Mouse (Mus musculus) neural tube, embryonic 12.5 days (tissue): Measurements from ENCODE around the gene Kif1b. TPM values are rescaled to one million over a fixed set of nuclear protein-coding genes. Genes with fewer than 3 reads are reported as not detected.

Experiments used
- ATAC-seq: fragments of 200-750 bp; cut with Nextera tagmentation; 2 replicates; pipeline ENCODE4 v1.8.0; 2017; ENCODE audit warnings: low read depth, mild to moderate bottlenecking, moderate TSS enrichment, moderate library complexity; ENCODE audit not compliant: low FRiP score
- H3K27ac ChIP-seq: fragments of 300-500 bp; sonication (generic); 2 replicates; pipeline ENCODE4 v1.5.1; 2016
- H3K27me3 ChIP-seq: fragments of 300-500 bp; sonication (generic); replicated peaks from 2 replicates; pipeline ENCODE4 v1.6.1; 2016; ENCODE audit warnings: mild to moderate bottlenecking
- H3K36me3 ChIP-seq: fragments of 300-500 bp; sonication (generic); 2 replicates; pipeline ENCODE4 v1.6.1; 2016; ENCODE audit warnings: mild to moderate bottlenecking
- H3K4me1 ChIP-seq: fragments of 300-500 bp; sonication (generic); 2 replicates; pipeline ENCODE4 v1.6.1; 2016
- H3K4me2 ChIP-seq: fragments of 300-500 bp; sonication (generic); replicated peaks from 2 replicates; pipeline ENCODE4 v1.6.1; 2016; ENCODE audit warnings: mild to moderate bottlenecking
- H3K4me3 ChIP-seq: fragments of 300-500 bp; sonication (generic); 2 replicates; pipeline ENCODE4 v1.5.1; 2016
- H3K9ac ChIP-seq: fragments of 300-500 bp; sonication (generic); 2 replicates; pipeline ENCODE4 v1.6.1; 2016; ENCODE audit warnings: mild to moderate bottlenecking
- H3K9me3 ChIP-seq: fragments of 300-500 bp; sonication (generic); 2 replicates; pipeline ENCODE4 v1.6.1; 2016; ENCODE audit warnings: mild to moderate bottlenecking
- WGBS: fragments of 180-500 bp; shearing (Covaris S2); methylation state at CpG from one replicate; pipeline ENCODE4 v1.1.7; 2016; 5-methylcytosine and 5-hydroxymethylcytosine counted together
- polyA plus RNA-seq: library from polyadenylated mRNA; unstranded; fragments of >200 nt; fragmentation: Nextera tagmentation; extraction: Ambion mirVana; gene quantifications from 2 replicates; pipeline ENCODE4 v1.2.1, GENCODE M21; 2016

Gene Kif1b
- polyA plus RNA-seq, 1 experiment from 2014 or later: 111 TPM

DNA sequence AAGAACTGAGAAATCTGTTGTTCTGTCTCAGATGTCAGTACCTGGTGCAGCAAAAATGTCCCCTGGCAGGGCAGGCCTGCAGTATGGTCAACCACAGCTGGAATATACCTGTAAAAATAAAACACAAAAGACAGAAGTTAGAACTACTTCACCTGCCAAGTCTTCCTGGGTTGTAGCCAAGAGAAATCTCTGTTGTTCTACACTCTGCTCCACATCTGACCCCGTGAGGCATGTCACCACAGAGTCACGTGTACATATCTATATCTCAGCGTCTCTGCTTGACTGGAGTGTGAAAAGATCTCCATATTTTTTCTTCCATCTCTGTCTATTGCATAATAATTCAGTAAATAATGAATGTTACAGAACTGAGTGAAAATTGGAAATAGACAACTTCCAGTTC is 105.0 kb downstream of the Kif1b start:
- no peak for ATAC-seq

DNA sequence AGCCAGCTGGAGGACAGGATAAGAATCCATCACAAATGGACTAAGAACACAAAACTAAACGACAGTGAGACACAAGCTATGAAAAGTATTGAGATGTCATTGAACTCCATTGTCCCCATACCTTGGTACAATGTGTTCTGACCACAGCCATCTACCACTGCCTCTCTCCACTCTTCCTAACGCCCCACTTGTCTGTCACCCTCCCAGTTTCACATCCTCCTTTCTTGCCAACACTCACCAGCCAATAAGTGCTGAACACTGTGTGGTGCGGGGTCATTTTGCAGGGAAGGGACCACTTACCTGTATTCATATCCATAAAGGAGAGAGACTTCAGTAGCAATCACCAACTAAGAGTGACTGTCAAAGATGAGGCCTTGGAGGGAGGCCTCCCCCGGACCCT is 106.4 kb downstream of the Kif1b start:
- peaks cover 89% of the 10 kb centered on the region for H3K36me3 ChIP-seq
- 92% methylated on average over 4 of the region's 4 CpGs for WGBS
- no peak for ATAC-seq

More for the DNA sequence above, 105.0 kb downstream of the Kif1b start:
- Histone ChIP-seq H3K9me3 (no peaks in the 10 kb centered on the region), H3K27me3 (no peaks in the 10 kb centered on the region), H3K4me3 (no peak overlapping the region), H3K36me3 (peaks cover 89% of the 10 kb centered on the region), H3K9ac (no peak overlapping the region), H3K4me2 (no peak overlapping the region), H3K27ac (no peak overlapping the region), H3K4me1 (no peaks in the 10 kb centered on the region)
- 94% methylated on average over 3 of the region's 3 CpGs for WGBS

DNA sequence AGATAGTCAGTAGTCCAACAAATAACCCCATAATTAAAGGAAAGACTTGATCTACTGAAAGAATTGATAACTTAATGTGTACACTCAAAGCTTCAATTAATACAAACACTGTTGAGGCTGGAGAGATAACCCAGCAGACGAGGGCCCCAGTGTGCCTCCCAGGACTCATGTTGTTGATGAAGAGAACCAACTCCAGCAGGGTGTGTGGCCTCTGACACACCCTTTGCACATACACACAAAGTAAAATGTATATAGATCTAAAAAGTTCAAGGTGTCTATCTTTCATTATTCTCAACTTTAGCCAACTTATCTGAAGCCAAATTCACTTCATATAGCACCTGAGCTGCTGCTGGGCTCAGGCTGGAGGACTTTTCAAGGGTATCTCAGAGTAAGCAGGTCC is 110.3 kb downstream of the Kif1b start:
- no peak for ATAC-seq
- WGBS: 83% methylated on average over 1 of the region's 1 CpGs
- Histone ChIP-seq H3K27me3 (no peaks in the 10 kb centered on the region), H3K9me3 (no peaks in the 10 kb centered on the region), H3K36me3 (peaks cover 85% of the 10 kb centered on the region), H3K9ac (no peak overlapping the region), H3K27ac (no peak overlapping the region), H3K4me3 (no peak overlapping the region), H3K4me1 (no peaks in the 10 kb centered on the region), H3K4me2 (no peak overlapping the region)

More for the DNA sequence above, 106.4 kb downstream of the Kif1b start:
- Histone ChIP-seq H3K4me2 (no peak overlapping the region), H3K27me3 (no peaks in the 10 kb centered on the region), H3K4me1 (no peaks in the 10 kb centered on the region), H3K9me3 (no peaks in the 10 kb centered on the region), H3K4me3 (no peak overlapping the region), H3K27ac (no peak overlapping the region), H3K9ac (no peak overlapping the region)

DNA sequence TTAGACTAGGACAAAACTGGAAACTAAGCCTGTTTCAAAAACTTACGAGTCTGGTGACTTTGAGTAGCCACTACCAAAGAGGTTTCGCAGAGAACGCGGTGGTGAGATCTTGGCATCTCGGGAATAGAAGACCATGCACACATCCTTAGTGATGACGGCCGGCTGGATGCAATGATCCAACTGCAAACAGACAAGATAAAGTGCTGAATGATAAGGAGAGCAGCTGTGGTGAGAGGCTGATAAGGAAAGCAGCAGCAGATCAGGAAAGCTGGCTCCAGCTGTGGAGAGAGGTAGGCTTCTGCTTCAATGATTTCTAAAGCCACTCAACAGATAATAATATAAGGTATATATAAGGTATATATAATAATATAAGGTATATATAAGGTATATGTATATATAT is 116.4 kb downstream of the Kif1b start:
- WGBS: 98% methylated on average over 7 of the region's 7 CpGs
- no peak for ATAC-seq

DNA sequence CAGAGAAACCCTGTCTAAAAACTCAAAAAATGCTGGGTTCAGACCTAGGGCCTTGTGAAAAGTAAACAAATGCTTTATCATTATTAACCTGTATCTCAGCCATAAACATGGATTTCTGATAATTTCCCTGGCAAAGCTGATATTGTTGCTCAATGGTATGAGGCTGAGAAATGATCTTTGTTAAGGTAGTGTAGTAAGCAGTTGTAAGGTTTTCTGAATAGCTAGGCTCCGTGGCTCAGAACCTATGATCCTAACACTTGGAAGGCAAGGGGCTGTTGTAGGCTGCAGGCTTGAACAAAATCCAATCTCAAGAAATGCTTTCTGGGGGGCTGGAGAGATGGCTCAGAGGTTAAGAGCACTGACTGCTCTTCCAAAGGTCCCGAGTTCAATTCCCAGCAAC is 118.9 kb downstream of the Kif1b start:
- Histone ChIP-seq H3K4me3 (no peak overlapping the region), H3K27me3 (no peaks in the 10 kb centered on the region), H3K4me1 (no peaks in the 10 kb centered on the region), H3K4me2 (no peak overlapping the region), H3K27ac (no peak overlapping the region), H3K9me3 (no peaks in the 10 kb centered on the region), H3K36me3 (peaks cover 90% of the 10 kb centered on the region), H3K9ac (no peak overlapping the region)
- ATAC-seq: no peak
- 92% methylated on average over 2 of the region's 2 CpGs for WGBS

More for the DNA sequence above, 116.4 kb downstream of the Kif1b start:
- H3K4me1 ChIP-seq: no peaks in the 10 kb centered on the region
- H3K27ac ChIP-seq: no peak overlapping the region
- no peak overlapping the region for H3K4me3 ChIP-seq
- H3K4me2 ChIP-seq: no peak overlapping the region
- no peaks in the 10 kb centered on the region for H3K27me3 ChIP-seq
- peaks cover 86% of the 10 kb centered on the region for H3K36me3 ChIP-seq
- H3K9ac ChIP-seq: no peak overlapping the region
- H3K9me3 ChIP-seq: no peaks in the 10 kb centered on the region

DNA sequence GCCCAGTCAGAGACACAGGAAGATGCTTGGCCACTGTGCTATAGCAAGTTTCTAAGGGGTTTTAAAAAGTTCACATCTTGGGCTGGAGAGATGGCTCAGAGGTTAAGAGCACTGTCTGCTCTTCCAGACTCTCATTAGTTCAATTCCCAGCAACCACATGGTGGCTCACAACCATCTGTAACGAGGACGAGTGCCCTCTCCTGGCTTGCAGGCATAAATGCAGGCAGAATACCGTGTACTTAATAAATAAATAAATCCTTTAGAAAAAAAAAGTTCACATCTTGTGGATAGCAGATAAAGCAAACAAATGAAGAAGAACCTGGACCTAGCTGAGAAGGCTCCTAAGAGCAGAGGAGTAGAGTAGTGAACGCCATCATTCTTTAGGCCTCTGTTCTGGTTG is 124.7 kb downstream of the Kif1b start:
- Histone ChIP-seq H3K36me3 (peaks cover 94% of the 10 kb centered on the region), H3K4me3 (no peak overlapping the region), H3K9me3 (no peaks in the 10 kb centered on the region), H3K27me3 (no peaks in the 10 kb centered on the region), H3K9ac (no peak overlapping the region), H3K4me1 (no peaks in the 10 kb centered on the region), H3K4me2 (no peak overlapping the region), H3K27ac (no peak overlapping the region)
- ATAC-seq: no peak
- WGBS: 48% methylated on average over 4 of the region's 4 CpGs

DNA sequence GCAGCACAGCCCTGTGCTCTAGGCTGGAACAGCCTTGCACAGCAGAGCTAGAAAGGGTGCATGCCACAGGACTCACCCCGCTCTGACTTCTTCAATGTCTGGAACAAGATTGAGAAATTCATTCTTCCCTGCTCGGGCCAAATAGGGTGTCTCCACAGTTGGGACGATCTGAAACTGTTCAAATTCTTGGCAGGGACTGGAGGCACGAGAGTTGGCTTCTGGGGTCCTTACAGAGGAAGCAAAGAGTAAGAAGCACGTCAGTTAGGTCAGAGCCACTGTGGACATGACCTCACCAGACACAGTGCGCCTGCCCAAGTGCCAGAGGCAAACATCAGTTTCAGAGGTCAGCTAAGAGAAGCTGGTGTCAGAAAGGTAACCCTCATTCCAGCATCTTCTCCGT is 125.3 kb downstream of the Kif1b start:
- Histone ChIP-seq H3K4me2 (no peak overlapping the region), H3K27ac (no peak overlapping the region), H3K27me3 (no peaks in the 10 kb centered on the region), H3K9me3 (no peaks in the 10 kb centered on the region), H3K4me1 (no peaks in the 10 kb centered on the region), H3K9ac (no peak overlapping the region), H3K4me3 (no peak overlapping the region), H3K36me3 (peaks cover 92% of the 10 kb centered on the region)
- WGBS: 93% methylated on average over 7 of the region's 7 CpGs
- ATAC-seq: no peak

DNA sequence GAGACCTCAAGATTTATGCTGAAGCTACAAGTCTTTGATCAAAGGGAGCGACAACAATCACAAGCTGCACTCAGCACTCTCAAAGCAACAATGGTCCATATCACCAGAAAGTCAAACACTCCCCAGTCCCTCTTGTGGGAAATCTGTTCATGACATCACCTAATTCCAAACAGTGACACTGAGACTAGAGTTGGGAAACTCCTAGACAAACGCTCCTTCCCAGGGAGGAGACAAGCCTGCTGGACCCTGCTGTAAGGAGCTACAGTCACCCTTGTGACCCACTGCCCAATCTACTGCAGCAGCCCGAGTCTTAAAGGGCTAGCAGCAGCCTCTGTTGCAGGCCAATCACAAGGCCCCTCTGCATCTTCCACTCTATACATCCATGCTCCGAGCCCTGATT is 127.9 kb downstream of the Kif1b start:
- 59% methylated on average over 4 of the region's 4 CpGs for WGBS

DNA sequence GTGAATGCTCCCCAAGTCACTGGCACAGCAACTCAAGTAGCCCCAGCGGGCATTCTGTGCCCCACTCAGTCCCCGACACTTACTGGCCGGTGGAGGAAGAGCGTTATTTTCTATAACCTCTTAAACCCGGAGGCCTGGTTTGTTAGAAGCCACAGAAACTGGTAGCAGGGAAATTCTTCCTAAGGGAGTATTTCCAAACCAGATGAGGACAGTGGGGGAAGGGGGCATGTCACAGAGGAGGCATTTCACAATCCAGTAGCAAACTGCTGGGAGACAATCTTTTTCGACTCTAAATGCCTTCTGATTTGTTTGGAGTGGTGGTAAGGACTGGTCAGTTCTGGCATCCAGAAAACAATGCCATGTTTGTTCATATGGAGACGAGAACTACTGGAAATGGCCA is 128.3 kb downstream of the Kif1b start:
- Histone ChIP-seq H3K27me3 (no peaks in the 10 kb centered on the region), H3K27ac (0 out of 2 replicates have a peak overlapping the region, but pooled peaks have one; percentile 17), H3K4me1 (no peaks in the 10 kb centered on the region), H3K4me3 (no peak overlapping the region), H3K4me2 (no peak overlapping the region), H3K9ac (no peak overlapping the region), H3K9me3 (no peaks in the 10 kb centered on the region), H3K36me3 (peaks cover 81% of the 10 kb centered on the region)
- 76% methylated on average over 7 of the region's 7 CpGs for WGBS
- no peak for ATAC-seq

More for the DNA sequence above, 127.9 kb downstream of the Kif1b start:
- Histone ChIP-seq H3K27me3 (no peaks in the 10 kb centered on the region), H3K4me2 (no peak overlapping the region), H3K27ac (no peak overlapping the region), H3K36me3 (peaks cover 85% of the 10 kb centered on the region), H3K9me3 (no peaks in the 10 kb centered on the region), H3K4me3 (no peak overlapping the region), H3K4me1 (no peaks in the 10 kb centered on the region), H3K9ac (no peak overlapping the region)
- ATAC-seq: no peak

DNA sequence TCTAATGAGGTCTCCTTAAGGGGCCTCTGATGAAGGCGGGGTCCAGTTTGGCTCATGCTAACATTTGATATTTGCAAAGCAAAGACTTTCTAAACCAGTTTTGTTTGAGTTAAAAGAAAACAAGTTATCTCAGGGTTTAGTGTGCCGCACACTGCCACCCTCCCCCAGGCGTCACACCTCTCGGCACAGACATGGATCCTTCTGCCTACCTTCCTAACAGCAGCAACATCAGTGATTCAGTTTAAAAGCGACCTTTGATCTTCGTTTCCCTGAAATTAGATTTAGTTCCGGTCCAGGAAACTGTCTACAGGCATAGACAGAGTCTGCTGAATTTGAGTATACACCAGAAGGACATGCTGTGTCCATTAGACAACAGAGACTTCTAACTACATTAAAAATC is 129.2 kb downstream of the Kif1b start:
- no peak for ATAC-seq
- Histone ChIP-seq H3K9me3 (no peaks in the 10 kb centered on the region), H3K4me2 (no peak overlapping the region), H3K27me3 (no peaks in the 10 kb centered on the region), H3K27ac (no peak overlapping the region), H3K9ac (no peak overlapping the region), H3K4me3 (no peak overlapping the region), H3K4me1 (no peaks in the 10 kb centered on the region), H3K36me3 (peaks cover 73% of the 10 kb centered on the region)
- 71% methylated on average over 7 of the region's 7 CpGs for WGBS

DNA sequence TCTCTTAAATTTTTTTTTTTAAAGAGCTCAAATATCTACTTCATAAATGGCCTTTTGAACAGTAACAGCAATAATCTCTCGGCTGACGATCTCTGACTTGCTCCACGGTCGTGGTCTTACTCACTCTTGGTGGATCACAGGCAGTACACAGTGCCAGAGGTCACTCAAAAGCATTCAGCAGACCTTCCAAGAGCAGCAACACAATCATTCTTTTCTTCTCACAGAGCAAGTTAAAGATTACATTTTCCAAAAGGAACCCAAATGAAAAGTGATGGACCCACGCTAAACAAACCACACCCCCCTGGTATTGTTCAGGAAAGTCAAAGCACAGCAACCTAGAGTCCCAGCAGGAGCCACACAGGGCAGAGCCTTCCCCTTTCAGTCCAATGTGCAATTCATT is 130.4 kb downstream of the Kif1b start:
- H3K36me3 ChIP-seq: peaks cover 60% of the 10 kb centered on the region
- ATAC-seq: no peak
- H3K4me2 ChIP-seq: no peak overlapping the region
- no peak overlapping the region for H3K4me3 ChIP-seq
- no peaks in the 10 kb centered on the region for H3K9me3 ChIP-seq
- H3K27ac ChIP-seq: no peak overlapping the region
- no peaks in the 10 kb centered on the region for H3K27me3 ChIP-seq
- 44% methylated on average over 5 of the region's 5 CpGs for WGBS
- no peak overlapping the region for H3K9ac ChIP-seq
- H3K4me1 ChIP-seq: no peaks in the 10 kb centered on the region

DNA sequence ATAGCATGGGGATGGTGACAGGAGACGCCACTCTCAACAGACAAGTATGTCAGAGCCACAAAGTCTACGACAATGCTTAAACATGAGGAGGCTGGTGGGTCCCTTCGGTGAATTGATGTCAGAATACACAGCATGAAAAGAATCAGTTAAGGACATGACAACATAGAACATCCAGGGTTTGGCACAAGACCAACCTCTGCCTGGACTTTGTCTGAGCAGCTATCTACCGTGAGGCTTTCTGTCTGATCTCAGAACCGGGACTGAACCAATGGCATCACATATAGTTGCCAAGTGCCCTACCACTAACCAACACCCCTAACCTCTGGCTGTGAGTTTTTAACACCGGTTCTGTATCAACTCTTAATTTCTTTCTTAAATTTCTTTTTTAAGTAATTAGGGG is 130.8 kb downstream of the Kif1b start:
- WGBS: 81% methylated on average over 6 of the region's 6 CpGs
- peaks cover 56% of the 10 kb centered on the region for H3K36me3 ChIP-seq

DNA sequence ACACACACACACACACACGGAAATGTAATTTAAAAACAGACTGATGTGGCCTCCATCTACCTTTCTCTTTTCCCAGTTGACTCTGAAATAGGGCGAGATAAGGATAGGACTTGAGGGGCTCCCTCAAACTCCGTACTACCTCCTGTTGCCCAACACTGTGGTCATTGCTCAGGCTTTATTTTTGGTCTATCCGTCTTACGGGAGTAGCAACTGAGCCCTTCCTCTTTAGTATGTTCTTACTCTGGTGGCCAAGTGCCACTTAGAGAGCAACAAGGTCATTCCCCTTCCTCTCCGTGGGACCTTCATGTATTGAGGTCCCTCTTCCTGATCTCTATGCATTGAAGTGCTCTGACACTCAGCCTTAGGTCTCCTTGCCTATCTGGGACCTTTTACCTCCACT is 133.8 kb downstream of the Kif1b start:
- Histone ChIP-seq H3K4me3 (no peak overlapping the region), H3K4me1 (no peaks in the 10 kb centered on the region), H3K36me3 (peaks cover 26% of the 10 kb centered on the region), H3K9ac (no peak overlapping the region), H3K9me3 (no peaks in the 10 kb centered on the region), H3K27ac (no peak overlapping the region), H3K27me3 (no peaks in the 10 kb centered on the region), H3K4me2 (no peak overlapping the region)
- 89% methylated on average over 6 of the region's 6 CpGs for WGBS
- ATAC-seq: no peak

More for the DNA sequence above, 130.8 kb downstream of the Kif1b start:
- H3K27me3 ChIP-seq: no peaks in the 10 kb centered on the region
- H3K4me2 ChIP-seq: no peak overlapping the region
- ATAC-seq: no peak
- no peak overlapping the region for H3K27ac ChIP-seq
- H3K4me3 ChIP-seq: no peak overlapping the region
- no peaks in the 10 kb centered on the region for H3K4me1 ChIP-seq
- no peak overlapping the region for H3K9ac ChIP-seq
- no peaks in the 10 kb centered on the region for H3K9me3 ChIP-seq
